Mouse (Mus musculus) liver, embryonic 15.5 days (tissue): ENCODE results near the gene Atp13a1. TPM values are rescaled to one million over a fixed set of nuclear protein-coding genes. Genes with fewer than 3 reads are reported as not detected.

Source experiments
- ATAC-seq: fragments of 200-750 bp; cut with Nextera tagmentation; 2 replicates; pipeline ENCODE4 v1.8.0; 2017; ENCODE audit warnings: moderate number of reproducible peaks, mild to moderate bottlenecking, moderate library complexity; ENCODE audit not compliant: insufficient read depth
- H3K27ac ChIP-seq: fragments of 300-500 bp; sonication (generic); replicated peaks from 2 replicates; pipeline ENCODE4 v1.5.1; 2015; ENCODE audit warnings: mild to moderate bottlenecking, inconsistent platforms
- H3K27me3 ChIP-seq: fragments of 300-500 bp; sonication (generic); 2 replicates; pipeline ENCODE4 v1.6.1; 2015; ENCODE audit warnings: mild to moderate bottlenecking, inconsistent platforms
- H3K36me3 ChIP-seq: fragments of 300-500 bp; sonication (generic); replicated peaks from 2 replicates; pipeline ENCODE4 v1.6.1; 2015; ENCODE audit warnings: moderate library complexity, mild to moderate bottlenecking, inconsistent platforms
- H3K4me1 ChIP-seq: fragments of 300-500 bp; sonication (generic); replicated peaks from 2 replicates; pipeline ENCODE4 v1.6.1; 2015; ENCODE audit warnings: inconsistent platforms
- H3K4me2 ChIP-seq: fragments of 300-500 bp; sonication (generic); 2 replicates; pipeline ENCODE4 v1.6.1; 2015; ENCODE audit warnings: moderate library complexity, mild to moderate bottlenecking, inconsistent platforms
- H3K4me3 ChIP-seq: fragments of 300-500 bp; sonication (generic); replicated peaks from 2 replicates; pipeline ENCODE4 v1.5.1; 2015; ENCODE audit warnings: mild to moderate bottlenecking, inconsistent platforms
- H3K9ac ChIP-seq: fragments of 300-500 bp; sonication (generic); 2 replicates; pipeline ENCODE4 v1.6.1; 2015; ENCODE audit warnings: moderate library complexity, mild to moderate bottlenecking, inconsistent platforms
- H3K9me3 ChIP-seq: fragments of 300-500 bp; sonication (generic); replicated peaks from 2 replicates; pipeline ENCODE4 v1.6.1; 2016; ENCODE audit warnings: inconsistent platforms
- WGBS: fragments of 180-500 bp; shearing (Covaris S2); methylation state at CpG from one replicate; pipeline ENCODE4 v1.1.7; 2015; ENCODE audit warnings: mixed read lengths; ENCODE audit not compliant: insufficient replicate concordance; 5-methylcytosine and 5-hydroxymethylcytosine counted together
- polyA plus RNA-seq: library from polyadenylated mRNA; unstranded; fragments of >200 nt; fragmentation: Nextera tagmentation; extraction: Ambion mirVana; gene quantifications from 2 replicates; pipeline ENCODE4 v1.2.1, GENCODE M21; 2015

Atp13a1 gene
- polyA plus RNA-seq, 1 experiment from 2014 or later: 19.6 TPM

DNA sequence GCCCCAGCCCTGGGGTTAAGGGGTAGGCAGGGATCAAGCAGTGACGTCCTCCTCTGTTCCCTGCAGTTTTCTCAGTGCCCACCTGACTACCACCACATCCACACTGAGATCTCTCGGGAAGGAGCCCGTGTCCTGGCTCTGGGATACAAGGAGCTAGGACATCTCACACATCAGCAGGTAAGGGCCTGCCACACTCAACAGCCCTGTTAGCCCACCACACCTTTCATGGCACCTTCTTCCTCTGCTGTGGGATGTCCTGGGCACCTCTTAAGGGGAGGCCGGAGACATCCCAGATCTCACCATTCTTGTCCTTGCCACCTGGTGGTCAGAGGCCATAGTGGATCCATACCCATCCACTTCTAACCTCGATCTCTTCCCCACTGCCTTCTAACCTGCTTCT lies 9.0 kb downstream of the Atp13a1 start:
- no peaks in the 10 kb centered on the region for H3K27me3 ChIP-seq
- H3K4me1 ChIP-seq: no peaks in the 10 kb centered on the region
- WGBS: 90% methylated on average over 5 of the region's 5 CpGs
- ATAC-seq: no peak
- H3K36me3 ChIP-seq: peaks cover 99% of the 10 kb centered on the region
- H3K4me2 ChIP-seq: no peak overlapping the region
- no peaks in the 10 kb centered on the region for H3K9me3 ChIP-seq
- no peak overlapping the region for H3K27ac ChIP-seq
- no peak overlapping the region for H3K4me3 ChIP-seq
- no peak overlapping the region for H3K9ac ChIP-seq

DNA sequence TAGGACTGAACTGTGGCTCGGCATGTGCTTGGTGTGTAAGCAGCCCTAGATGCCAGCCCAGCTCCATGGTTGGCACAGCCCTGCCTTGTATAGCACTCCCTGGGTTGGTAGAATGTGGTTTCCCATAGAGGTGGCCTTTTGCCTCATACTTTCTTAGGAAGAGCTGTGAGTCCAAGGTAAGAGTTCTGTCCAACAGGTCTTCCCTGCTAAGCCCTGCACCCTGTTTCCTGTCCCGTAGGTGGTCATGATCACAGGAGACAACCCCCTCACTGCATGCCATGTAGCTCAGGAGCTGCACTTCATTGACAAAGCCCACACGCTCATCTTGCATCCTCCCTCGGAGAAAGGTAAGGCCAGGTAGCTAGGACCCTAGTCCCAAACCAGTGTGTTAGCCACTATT lies 10.8 kb downstream of the Atp13a1 start:
- no peak overlapping the region for H3K9ac ChIP-seq
- no peak overlapping the region for H3K4me2 ChIP-seq
- WGBS: 85% methylated on average over 4 of the region's 4 CpGs
- no peaks in the 10 kb centered on the region for H3K27me3 ChIP-seq
- peaks cover 99% of the 10 kb centered on the region for H3K36me3 ChIP-seq
- no peak for ATAC-seq
- H3K27ac ChIP-seq: no peak overlapping the region
- H3K4me1 ChIP-seq: 0 out of 2 replicates have a peak, but pooled peaks cover 2% of the 10 kb centered on the region
- no peak overlapping the region for H3K4me3 ChIP-seq
- no peaks in the 10 kb centered on the region for H3K9me3 ChIP-seq

DNA sequence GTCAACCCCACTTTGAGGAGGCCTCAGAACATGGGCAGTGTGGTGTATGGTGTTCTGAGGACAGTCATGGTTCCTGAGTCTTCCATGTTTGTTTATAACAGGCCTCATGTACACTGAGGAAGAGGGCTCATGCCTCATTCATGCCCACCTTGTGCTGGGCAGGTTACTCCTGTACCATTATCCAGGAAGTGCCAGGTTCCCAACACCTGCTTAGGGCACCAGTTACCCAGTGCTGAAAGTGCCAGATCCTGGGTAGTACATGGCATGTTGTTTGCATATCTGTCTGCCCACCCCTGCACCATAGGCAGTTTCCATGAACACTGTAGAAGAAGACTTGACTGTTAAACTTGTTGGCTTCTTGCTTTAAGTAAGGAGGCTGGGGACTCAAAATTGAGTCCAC lies 11.3 kb downstream of the Atp13a1 start:
- Histone ChIP-seq H3K4me1 (0 out of 2 replicates have a peak, but pooled peaks cover 6% of the 10 kb centered on the region), H3K4me3 (no peak overlapping the region), H3K9ac (no peak overlapping the region), H3K4me2 (no peak overlapping the region), H3K27me3 (no peaks in the 10 kb centered on the region), H3K36me3 (peaks cover 99% of the 10 kb centered on the region), H3K9me3 (no peaks in the 10 kb centered on the region), H3K27ac (no peak overlapping the region)
- ATAC-seq: no peak

DNA sequence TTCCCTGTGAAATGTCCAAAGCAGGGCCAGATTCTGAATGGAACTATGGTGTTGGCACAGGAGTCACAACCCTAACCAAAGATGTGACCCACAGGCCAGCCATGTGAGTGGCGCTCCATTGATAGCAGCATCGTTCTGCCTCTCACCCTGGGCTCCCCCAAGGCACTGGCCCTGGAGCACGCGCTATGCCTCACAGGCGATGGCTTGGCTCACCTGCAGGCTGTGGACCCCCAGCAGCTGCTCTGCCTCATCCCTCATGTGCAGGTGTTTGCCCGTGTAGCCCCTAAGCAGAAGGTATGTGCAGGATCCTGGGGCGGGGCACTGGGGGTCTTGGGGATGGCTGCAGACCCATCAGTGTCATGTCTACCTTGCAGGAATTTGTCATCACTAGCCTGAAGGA lies 12.4 kb downstream of the Atp13a1 start:
- H3K4me2 ChIP-seq: no peak overlapping the region
- 85% methylated on average over 7 of the region's 7 CpGs for WGBS
- no peaks in the 10 kb centered on the region for H3K27me3 ChIP-seq
- H3K4me3 ChIP-seq: no peak overlapping the region
- H3K9ac ChIP-seq: no peak overlapping the region
- H3K36me3 ChIP-seq: peaks cover 96% of the 10 kb centered on the region
- H3K9me3 ChIP-seq: no peaks in the 10 kb centered on the region
- no peak for ATAC-seq
- H3K27ac ChIP-seq: no peak overlapping the region
- peaks cover 10% of the 10 kb centered on the region for H3K4me1 ChIP-seq

DNA sequence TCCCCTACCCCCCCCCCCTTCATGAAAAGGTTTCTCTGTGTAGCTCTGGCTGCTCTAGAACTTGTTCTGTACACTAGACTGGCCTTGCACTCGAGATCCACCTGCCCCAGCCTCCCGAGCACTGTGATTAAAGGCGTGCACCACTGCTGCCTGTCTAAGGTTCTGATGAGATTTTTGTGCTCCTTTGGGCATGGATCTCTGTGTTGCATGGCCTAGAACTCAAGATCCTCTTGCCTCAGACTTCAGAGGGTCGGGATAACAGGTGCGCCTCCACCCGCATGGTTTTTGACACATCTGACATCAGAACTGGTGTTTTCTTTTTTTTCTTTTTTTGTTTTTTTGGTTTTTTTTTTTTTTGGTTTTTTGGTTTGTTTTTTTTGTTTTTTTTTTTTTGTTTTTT lies 13.6 kb downstream of the Atp13a1 start:
- Histone ChIP-seq H3K4me3 (no peak overlapping the region), H3K4me2 (no peak overlapping the region), H3K27me3 (no peaks in the 10 kb centered on the region), H3K9ac (no peak overlapping the region), H3K27ac (no peak overlapping the region), H3K9me3 (no peaks in the 10 kb centered on the region), H3K4me1 (peaks cover 19% of the 10 kb centered on the region), H3K36me3 (peaks cover 85% of the 10 kb centered on the region)
- 80% methylated on average over 6 of the region's 6 CpGs for WGBS
- no peak for ATAC-seq

DNA sequence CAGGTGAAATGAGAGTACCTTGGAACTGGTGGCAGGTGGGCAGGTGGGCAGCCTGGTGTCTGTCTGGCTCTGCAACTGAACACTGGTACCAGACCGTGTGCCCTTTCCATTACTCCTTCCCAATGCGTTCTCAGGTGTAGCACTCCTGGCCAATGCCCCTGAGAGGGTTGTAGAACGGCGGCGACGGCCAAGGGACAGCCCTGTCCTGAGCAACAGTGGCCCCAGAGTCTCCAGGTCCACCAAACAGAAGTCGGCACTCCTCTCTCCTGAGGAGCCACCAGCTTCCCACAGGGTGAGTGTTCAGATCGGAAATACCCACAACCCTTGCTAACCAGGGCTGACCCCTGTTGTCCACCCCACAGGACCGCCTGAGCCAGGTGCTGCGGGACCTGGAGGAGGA lies 14.1 kb downstream of the Atp13a1 start:
- WGBS: 87% methylated on average over 10 of the region's 10 CpGs
- H3K4me1 ChIP-seq: peaks cover 19% of the 10 kb centered on the region
- peaks cover 79% of the 10 kb centered on the region for H3K36me3 ChIP-seq
- no peak overlapping the region for H3K4me3 ChIP-seq
- H3K27ac ChIP-seq: no peak overlapping the region
- H3K9me3 ChIP-seq: no peaks in the 10 kb centered on the region
- ATAC-seq: no peak
- H3K4me2 ChIP-seq: no peak overlapping the region
- H3K9ac ChIP-seq: no peak overlapping the region
- H3K27me3 ChIP-seq: no peaks in the 10 kb centered on the region

DNA sequence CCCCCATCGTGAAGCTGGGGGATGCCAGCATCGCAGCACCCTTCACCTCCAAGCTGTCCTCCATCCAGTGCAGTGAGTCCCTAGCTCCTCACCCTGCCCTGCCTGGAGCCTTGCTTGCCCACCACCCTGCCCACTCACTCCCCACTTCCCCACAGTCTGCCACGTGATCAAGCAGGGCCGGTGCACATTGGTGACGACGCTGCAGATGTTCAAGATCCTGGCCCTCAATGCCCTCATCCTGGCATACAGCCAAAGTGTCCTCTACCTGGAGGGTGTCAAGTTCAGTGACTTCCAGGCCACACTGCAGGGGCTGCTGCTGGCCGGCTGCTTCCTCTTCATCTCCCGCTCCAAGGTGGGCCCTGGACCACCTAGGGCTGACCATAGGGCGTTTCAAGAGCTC lies 14.5 kb downstream of the Atp13a1 start:
- WGBS: 85% methylated on average over 9 of the region's 9 CpGs
- H3K27me3 ChIP-seq: no peaks in the 10 kb centered on the region
- H3K4me3 ChIP-seq: no peak overlapping the region
- no peaks in the 10 kb centered on the region for H3K9me3 ChIP-seq
- H3K9ac ChIP-seq: no peak overlapping the region
- no peak for ATAC-seq
- peaks cover 19% of the 10 kb centered on the region for H3K4me1 ChIP-seq
- H3K36me3 ChIP-seq: peaks cover 75% of the 10 kb centered on the region
- H3K4me2 ChIP-seq: no peak overlapping the region
- H3K27ac ChIP-seq: 0 out of 2 replicates have a peak overlapping the region, but pooled peaks have one; percentile 6

DNA sequence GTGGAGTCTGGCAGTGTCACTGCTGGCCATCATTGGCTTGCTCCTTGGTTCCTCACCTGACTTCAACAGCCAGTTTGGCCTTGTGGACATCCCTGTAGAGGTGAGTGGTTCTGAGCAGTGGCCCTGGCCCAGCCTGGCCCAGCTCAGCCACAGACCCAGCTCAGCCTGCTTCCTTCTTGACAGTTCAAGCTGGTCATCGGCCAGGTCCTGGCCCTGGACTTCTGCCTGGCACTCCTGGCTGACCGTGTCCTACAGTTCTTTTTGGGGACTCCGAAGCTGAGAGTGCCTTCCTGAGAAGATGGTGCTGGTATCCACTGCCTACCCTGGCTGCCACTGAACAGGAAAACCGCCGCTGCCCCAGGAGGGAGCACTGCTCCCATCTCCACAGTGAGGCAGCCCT lies 16.3 kb downstream of the Atp13a1 start:
- Histone ChIP-seq H3K36me3 (peaks cover 66% of the 10 kb centered on the region), H3K9me3 (no peaks in the 10 kb centered on the region), H3K4me1 (peaks cover 19% of the 10 kb centered on the region), H3K27me3 (no peaks in the 10 kb centered on the region), H3K4me3 (no peak overlapping the region), H3K9ac (no peak overlapping the region), H3K4me2 (no peak overlapping the region), H3K27ac (no peak overlapping the region)
- 78% methylated on average over 5 of the region's 5 CpGs for WGBS
- ATAC-seq: no peak

DNA sequence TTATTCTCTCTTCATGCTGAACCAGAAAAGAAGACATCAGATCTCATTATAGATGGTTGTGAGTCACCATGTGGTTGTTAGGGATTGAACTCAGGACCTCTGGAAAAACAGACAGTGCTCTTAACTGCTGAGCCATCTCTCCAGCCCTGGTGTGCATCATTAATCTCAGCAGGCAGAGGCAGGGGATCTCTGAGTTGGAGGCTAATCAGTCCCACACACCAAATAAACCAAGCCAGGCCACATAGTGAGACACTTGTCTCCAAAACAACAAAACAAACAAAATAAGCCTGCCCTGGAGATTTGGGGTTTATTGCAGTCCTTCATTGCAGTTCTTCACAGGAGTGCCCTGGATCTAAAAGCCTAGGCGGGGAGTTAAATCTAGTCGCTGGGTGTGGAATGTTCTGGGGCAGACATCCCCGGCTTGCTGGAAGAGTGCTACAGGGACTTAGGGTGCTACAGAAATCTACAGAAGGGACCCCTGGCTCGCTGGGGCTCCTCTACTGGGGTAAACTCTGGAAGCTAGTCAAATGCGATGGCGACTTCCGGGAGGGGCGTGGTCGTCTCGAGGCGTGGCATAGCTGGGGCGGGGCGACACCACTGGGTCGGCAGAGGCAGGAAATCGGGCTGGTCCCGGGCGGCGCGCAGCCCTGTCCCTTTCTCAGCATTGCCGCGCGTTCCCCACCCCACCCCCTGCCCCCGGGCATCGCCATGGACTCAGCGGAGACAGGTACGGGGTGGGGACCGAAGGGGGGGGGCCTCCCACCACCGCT lies 17.3 kb downstream of the Atp13a1 start, which contains the start of gene Gmip:
Gene Gmip, plus strand, starts transcription at position 586 of the 770 bp plus-strand sequence.
- peaks cover 19% of the 10 kb centered on the region for H3K4me1 ChIP-seq
- peak within 1 kb of the TSS; percentile 87 for H3K4me2 ChIP-seq
- peak within 1 kb of the TSS; percentile 62 for H3K4me3 ChIP-seq
- no peaks in the 10 kb centered on the region for H3K9me3 ChIP-seq
- peak; percentile 75 for ATAC-seq
- peak within 1 kb of the TSS; percentile 10; the same call in 1 of the 2 replicates for H3K27ac ChIP-seq
- 5% methylated on average over 24 of the region's 28 CpGs for WGBS
- H3K36me3 ChIP-seq: peaks cover 56% of the 10 kb centered on the region
- peak within 1 kb of the TSS; percentile 48 for H3K9ac ChIP-seq
- no peaks in the 10 kb centered on the region for H3K27me3 ChIP-seq

DNA sequence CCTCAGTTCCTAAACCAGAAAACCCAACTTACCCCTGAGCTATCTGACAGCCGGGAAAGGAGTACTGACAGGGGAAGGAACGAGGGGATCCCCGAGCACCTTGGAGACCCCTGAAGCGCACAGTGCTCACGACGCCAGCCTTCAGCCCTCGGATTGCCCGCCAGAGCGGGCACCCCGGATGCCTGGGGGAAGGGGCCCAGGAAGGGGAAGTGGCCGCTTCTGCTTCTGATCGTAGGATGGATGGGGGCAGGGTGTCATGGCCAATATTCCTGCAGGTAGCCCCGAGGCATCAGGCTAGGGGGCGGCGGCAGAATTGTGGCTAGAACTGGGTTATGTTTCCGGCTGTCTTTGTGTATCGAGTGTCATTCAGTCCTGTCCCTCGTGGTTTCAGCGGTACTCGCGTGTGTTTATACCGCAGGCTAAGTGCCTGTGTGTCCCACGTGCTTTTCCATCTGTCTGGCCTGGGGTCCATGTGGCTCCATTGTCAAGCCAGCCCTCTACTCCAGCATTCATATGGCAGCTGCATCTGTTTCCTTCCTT lies 18.0 kb downstream of the Atp13a1 start:
- WGBS: under 1% methylated on average over 23 of the region's 23 CpGs
- peak; percentile 22; the same call in 1 of the 2 replicates for ATAC-seq
- peak overlapping the region; percentile 87 for H3K4me2 ChIP-seq
- no peaks in the 10 kb centered on the region for H3K27me3 ChIP-seq
- no peaks in the 10 kb centered on the region for H3K9me3 ChIP-seq
- H3K4me3 ChIP-seq: peak overlapping the region; percentile 62
- H3K4me1 ChIP-seq: peaks cover 19% of the 10 kb centered on the region
- peaks cover 49% of the 10 kb centered on the region for H3K36me3 ChIP-seq
- peak overlapping the region; percentile 48 for H3K9ac ChIP-seq
- peak overlapping the region; percentile 10; the same call in 1 of the 2 replicates for H3K27ac ChIP-seq

DNA sequence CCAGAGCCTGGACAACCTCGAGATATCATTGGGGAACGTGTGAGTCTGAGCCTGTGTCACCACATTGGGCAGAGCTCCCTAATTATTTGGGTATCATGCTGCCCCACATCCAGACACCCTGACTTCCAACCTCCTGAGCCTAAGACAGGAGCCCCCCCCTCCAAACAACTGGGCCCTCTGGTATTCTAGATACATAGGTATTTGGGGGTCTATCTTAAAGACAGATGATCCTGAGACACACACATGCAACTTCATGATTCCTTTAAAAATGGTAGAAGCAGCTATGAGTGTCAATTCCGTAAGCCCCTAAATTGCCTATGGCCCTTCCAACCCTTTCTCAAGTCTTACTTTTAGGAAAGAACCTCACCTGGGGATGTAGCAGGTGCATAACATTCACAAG lies 18.9 kb downstream of the Atp13a1 start:
- no peak for ATAC-seq
- no peak overlapping the region for H3K4me3 ChIP-seq
- H3K4me1 ChIP-seq: peaks cover 19% of the 10 kb centered on the region
- H3K27me3 ChIP-seq: no peaks in the 10 kb centered on the region
- H3K27ac ChIP-seq: no peak overlapping the region
- peaks cover 49% of the 10 kb centered on the region for H3K36me3 ChIP-seq
- peak overlapping the region; percentile 87 for H3K4me2 ChIP-seq
- no peak overlapping the region for H3K9ac ChIP-seq
- no peaks in the 10 kb centered on the region for H3K9me3 ChIP-seq
- WGBS: 40% methylated on average over 3 of the region's 3 CpGs
